Mouse (Mus musculus) heart, embryonic 16.5 days (tissue): Measurements from ENCODE around the gene Arid3a. TPM values are rescaled to one million over a fixed set of nuclear protein-coding genes. Genes with fewer than 3 reads are reported as not detected.
A peak's percentile ranks its signal among the peaks of the same experiment; 100 is the strongest.

Experiments
- ATAC-seq: fragments of 200-750 bp; cut with Nextera tagmentation; replicated peaks from 2 replicates; pipeline ENCODE4 v1.8.0; 2017; ENCODE audit warnings: moderate number of reproducible peaks; ENCODE audit not compliant: insufficient read depth, low FRiP score; ENCODE audit errors: extremely low read depth
- H3K27ac ChIP-seq: fragments of 300-500 bp; sonication (generic); 2 replicates; pipeline ENCODE4 v1.5.1; 2014; ENCODE audit warnings: mild to moderate bottlenecking, low read length, control low read depth, moderate library complexity
- H3K27me3 ChIP-seq: fragments of 300-500 bp; sonication (generic); 2 replicates; pipeline ENCODE4 v1.6.1; 2014; ENCODE audit warnings: low read length, mixed read lengths; ENCODE audit not compliant: control insufficient read depth, insufficient read depth
- H3K36me3 ChIP-seq: fragments of 300-500 bp; sonication (generic); 2 replicates; pipeline ENCODE4 v1.6.1; 2014; ENCODE audit not compliant: control insufficient read depth, insufficient read depth
- H3K4me1 ChIP-seq: fragments of 300-500 bp; sonication (generic); 2 replicates; pipeline ENCODE4 v1.6.1; 2014; ENCODE audit warnings: low read length, mixed read lengths; ENCODE audit not compliant: control insufficient read depth, insufficient read depth
- H3K4me2 ChIP-seq: fragments of 300-500 bp; sonication (generic); 2 replicates; pipeline ENCODE4 v1.6.1; 2014; ENCODE audit warnings: low read depth, mild to moderate bottlenecking, control low read depth, low read length
- H3K4me3 ChIP-seq: fragments of 300-500 bp; sonication (generic); 2 replicates; pipeline ENCODE4 v1.5.1; 2014; ENCODE audit warnings: mild to moderate bottlenecking, control low read depth, low read length
- H3K9ac ChIP-seq: fragments of 300-500 bp; sonication (generic); 2 replicates; pipeline ENCODE4 v1.6.1; 2014; ENCODE audit warnings: low read length, control low read depth
- H3K9me3 ChIP-seq: fragments of 300-500 bp; sonication (generic); replicated peaks from 2 replicates; pipeline ENCODE4 v1.6.1; 2016; ENCODE audit warnings: low read length; ENCODE audit not compliant: control insufficient read depth
- WGBS: fragments of 180-500 bp; shearing (Covaris S2); extraction: QIAGEN DNeasy Blood & Tissue Kit; methylation state at CpG from one replicate; pipeline ENCODE4 v1.1.7; 2014; 5-methylcytosine and 5-hydroxymethylcytosine counted together
- polyA plus RNA-seq: library from polyadenylated mRNA; unstranded; fragments of >200 nt; fragmentation: Nextera tagmentation; extraction: Ambion mirVana; gene quantifications from 2 replicates; pipeline ENCODE4 v1.2.1, GENCODE M21; 2015

The Arid3a gene
- polyA plus RNA-seq, 1 experiment from 2014 or later = 1.5 TPM

- Histone ChIP-seq H3K9ac (no peak overlapping the region), H3K4me1 (peaks cover 40% of the 10 kb centered on the region), H3K36me3 (no peaks in the 10 kb centered on the region), H3K27ac (no peak overlapping the region), H3K4me2 (no peak overlapping the region), H3K9me3 (no peaks in the 10 kb centered on the region), H3K4me3 (no peak overlapping the region), H3K27me3 (no peaks in the 10 kb centered on the region)
- 83% methylated on average over 18 of the region's 18 CpGs for whole genome bisulfite sequencing
- no peak for ATAC-seq
These were observed 3.4 kb downstream of the Arid3a start for GRCm38 (mm10) chr10:79929967-79930825.

DNA sequence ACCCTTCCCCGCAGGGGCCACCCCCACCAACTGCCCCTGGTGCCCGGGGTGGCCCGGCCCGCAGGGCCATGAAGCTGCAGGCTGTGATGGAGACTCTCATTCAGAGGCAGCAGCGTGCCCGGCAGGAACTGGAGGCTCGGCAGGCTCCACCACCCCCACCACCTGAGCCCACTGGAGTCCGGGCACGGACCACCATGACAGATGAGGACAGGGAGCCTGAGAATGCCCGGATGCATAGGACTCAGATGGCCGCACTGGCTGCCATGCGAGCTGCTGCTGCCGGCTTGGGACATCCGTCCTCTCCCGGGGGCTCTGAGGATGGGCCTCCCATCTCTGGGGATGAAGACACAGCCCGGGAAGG, 4.0 kb downstream of the Arid3a start:
- WGBS = 90% methylated on average over 16 of the region's 16 CpGs
- Histone ChIP-seq H3K27ac (no peak overlapping the region), H3K27me3 (no peaks in the 10 kb centered on the region), H3K4me1 (peaks cover 38% of the 10 kb centered on the region), H3K36me3 (no peaks in the 10 kb centered on the region), H3K9ac (no peak overlapping the region), H3K4me2 (no peak overlapping the region), H3K4me3 (no peak overlapping the region), H3K9me3 (no peaks in the 10 kb centered on the region)
- no peak for ATAC-seq

- no peak overlapping the region for H3K4me3 ChIP-seq
- no peaks in the 10 kb centered on the region for H3K9me3 ChIP-seq
- no peak overlapping the region; the same call in 1 of the 2 replicates for H3K9ac ChIP-seq
- 83% methylated on average over 9 of the region's 9 CpGs for WGBS
- no peaks in the 10 kb centered on the region for H3K36me3 ChIP-seq
- H3K27ac ChIP-seq = no peak overlapping the region
- peaks cover 40% of the 10 kb centered on the region for H3K4me1 ChIP-seq
- H3K27me3 ChIP-seq = no peaks in the 10 kb centered on the region
- no peak for ATAC-seq
- no peak overlapping the region for H3K4me2 ChIP-seq
These were observed 5.0 kb downstream of the Arid3a start for GRCm38 (mm10) chr10:79931797-79932196.

DNA sequence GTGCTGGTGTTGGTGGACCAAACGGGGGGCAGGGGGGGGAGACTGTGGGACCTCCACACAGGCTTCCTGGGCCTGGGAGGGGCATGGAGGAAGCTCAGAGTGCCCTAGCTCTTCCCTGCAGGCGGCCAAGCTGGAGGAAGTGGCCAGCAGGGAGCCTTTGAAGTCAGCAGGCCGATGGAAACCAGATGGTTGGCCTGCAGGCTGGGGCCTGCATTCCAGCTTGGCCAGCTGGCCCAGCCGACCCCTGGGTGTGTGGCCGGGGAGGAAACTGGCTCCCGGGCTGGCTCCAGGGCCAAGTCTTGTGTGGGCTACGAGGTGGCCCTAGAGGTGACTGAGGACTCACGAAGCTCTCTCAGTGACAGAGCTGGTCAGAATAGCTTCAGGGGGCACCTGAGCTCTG, 5.9 kb downstream of the Arid3a start:
- Histone ChIP-seq H3K27ac (peak overlapping the region; percentile 29; the same call in 1 of the 2 replicates), H3K36me3 (no peaks in the 10 kb centered on the region), H3K27me3 (no peaks in the 10 kb centered on the region), H3K9ac (peak overlapping the region; percentile 51), H3K4me2 (no peak overlapping the region), H3K9me3 (no peaks in the 10 kb centered on the region), H3K4me3 (no peak overlapping the region), H3K4me1 (peaks cover 50% of the 10 kb centered on the region)
- WGBS = 13% methylated on average over 8 of the region's 8 CpGs
- no peak for ATAC-seq

DNA sequence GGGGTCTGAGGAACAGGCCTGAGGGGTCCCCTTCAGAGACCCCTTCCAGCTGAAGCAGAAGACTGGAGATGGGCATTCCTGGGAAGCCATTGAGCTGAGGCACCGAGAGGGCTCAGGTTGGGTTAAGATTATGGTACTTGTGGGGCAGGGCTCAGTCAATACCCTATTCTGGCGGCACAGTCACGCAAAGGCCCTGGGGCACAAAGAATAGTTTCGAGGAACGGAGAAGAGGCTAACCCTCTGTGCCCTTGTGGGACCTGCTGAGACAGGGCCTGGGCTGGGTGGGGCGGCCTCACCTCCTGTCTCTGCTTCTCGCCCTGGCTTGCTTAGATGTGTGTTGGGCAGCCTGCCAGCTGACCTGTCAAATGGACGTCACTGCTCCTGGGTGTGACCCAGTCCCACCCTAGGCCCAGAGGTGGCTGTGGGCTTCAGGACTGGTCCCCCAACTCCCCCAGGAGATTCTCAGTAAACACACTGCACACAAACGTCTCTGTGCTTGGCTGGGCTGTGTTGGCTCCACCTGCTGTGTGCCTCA, 6.4 kb downstream of the Arid3a start:
- peak overlapping the region; percentile 51 for H3K9ac ChIP-seq

DNA sequence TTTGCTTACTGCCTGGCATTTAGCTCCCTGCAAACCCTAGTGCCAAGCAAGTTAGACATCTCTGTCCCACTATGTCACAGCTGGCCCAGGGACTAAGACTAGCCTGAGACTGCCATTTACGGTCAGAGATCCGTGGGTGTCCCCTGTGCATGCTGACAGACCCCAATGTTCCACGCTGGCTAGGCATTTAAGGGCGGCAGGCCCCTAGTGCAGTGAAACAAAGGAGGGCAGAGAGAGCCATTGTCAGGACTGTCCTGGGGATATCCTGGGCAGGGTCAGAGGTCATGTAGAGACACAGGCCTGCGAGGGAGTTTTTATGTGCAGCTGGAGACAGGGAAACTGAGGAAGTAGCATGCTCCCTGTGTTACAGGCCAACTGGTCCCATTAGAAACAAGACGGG, 7.0 kb downstream of the Arid3a start:
- H3K9ac ChIP-seq = no peak overlapping the region
- H3K27ac ChIP-seq = no peak overlapping the region
- H3K4me2 ChIP-seq = no peak overlapping the region
- WGBS = 72% methylated on average over 6 of the region's 6 CpGs
- ATAC-seq = no peak
- H3K4me3 ChIP-seq = no peak overlapping the region
- no peaks in the 10 kb centered on the region for H3K9me3 ChIP-seq
- no peaks in the 10 kb centered on the region for H3K27me3 ChIP-seq
- H3K4me1 ChIP-seq = peaks cover 52% of the 10 kb centered on the region
- H3K36me3 ChIP-seq = no peaks in the 10 kb centered on the region

More for the DNA sequence above, 6.4 kb downstream of the Arid3a start:
- H3K4me2 ChIP-seq = no peak overlapping the region
- H3K27me3 ChIP-seq = no peaks in the 10 kb centered on the region
- H3K9me3 ChIP-seq = no peaks in the 10 kb centered on the region
- H3K4me3 ChIP-seq = no peak overlapping the region
- WGBS = 58% methylated on average over 9 of the region's 9 CpGs
- H3K27ac ChIP-seq = 0 out of 2 replicates have a peak overlapping the region, but pooled peaks have one; percentile 29
- H3K4me1 ChIP-seq = peaks cover 54% of the 10 kb centered on the region
- no peak for ATAC-seq
- H3K36me3 ChIP-seq = no peaks in the 10 kb centered on the region

DNA sequence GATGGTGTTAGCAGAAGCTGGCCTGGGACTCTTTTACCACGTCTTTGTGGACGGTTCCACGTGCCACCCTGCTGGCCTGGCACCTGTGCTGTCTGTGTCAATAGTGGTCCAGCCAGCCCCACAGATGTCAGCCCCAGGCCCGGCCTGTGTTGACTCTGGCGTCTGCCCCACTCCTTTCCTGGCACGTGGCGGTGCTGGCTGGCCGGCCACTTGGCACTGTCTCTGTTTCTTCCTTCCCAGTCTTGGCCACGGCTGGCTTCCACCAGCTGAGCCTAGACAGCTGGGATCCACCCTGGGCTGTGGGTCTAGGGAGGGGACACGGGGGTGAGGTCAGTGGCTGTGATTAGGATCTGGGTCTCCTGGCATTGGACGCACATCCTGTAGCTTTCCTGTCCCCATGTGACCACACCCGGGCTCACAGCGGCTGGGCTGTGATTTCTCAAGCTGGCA, 7.5 kb downstream of the Arid3a start:
- ATAC-seq = peak; percentile 52
- H3K4me3 ChIP-seq = no peak overlapping the region
- H3K9me3 ChIP-seq = no peaks in the 10 kb centered on the region
- no peaks in the 10 kb centered on the region for H3K36me3 ChIP-seq
- no peak overlapping the region for H3K4me2 ChIP-seq
- H3K27ac ChIP-seq = no peak overlapping the region
- H3K4me1 ChIP-seq = peaks cover 49% of the 10 kb centered on the region
- H3K27me3 ChIP-seq = no peaks in the 10 kb centered on the region
- 46% methylated on average over 13 of the region's 13 CpGs for WGBS
- H3K9ac ChIP-seq = no peak overlapping the region

GRCm38 (mm10) chr10:79934794-79935569, 8.1 kb downstream of the Arid3a start:
- H3K4me3 ChIP-seq = no peak overlapping the region
- no peak overlapping the region for H3K4me2 ChIP-seq
- no peak for ATAC-seq
- H3K27me3 ChIP-seq = no peaks in the 10 kb centered on the region
- no peaks in the 10 kb centered on the region for H3K9me3 ChIP-seq
- H3K36me3 ChIP-seq = no peaks in the 10 kb centered on the region
- peaks cover 52% of the 10 kb centered on the region for H3K4me1 ChIP-seq
- WGBS = 87% methylated on average over 16 of the region's 16 CpGs
- H3K9ac ChIP-seq = no peak overlapping the region
- H3K27ac ChIP-seq = no peak overlapping the region
